Mouse (Mus musculus): ENCODE data around the gene 4930519G04Rik.
"Not testable (repeated sequence)": the region's sequence is repeated elsewhere in the genome, so short reads cannot be mapped to it uniquely, and the experiment has no call there.

The 4930519G04Rik gene

DNA sequence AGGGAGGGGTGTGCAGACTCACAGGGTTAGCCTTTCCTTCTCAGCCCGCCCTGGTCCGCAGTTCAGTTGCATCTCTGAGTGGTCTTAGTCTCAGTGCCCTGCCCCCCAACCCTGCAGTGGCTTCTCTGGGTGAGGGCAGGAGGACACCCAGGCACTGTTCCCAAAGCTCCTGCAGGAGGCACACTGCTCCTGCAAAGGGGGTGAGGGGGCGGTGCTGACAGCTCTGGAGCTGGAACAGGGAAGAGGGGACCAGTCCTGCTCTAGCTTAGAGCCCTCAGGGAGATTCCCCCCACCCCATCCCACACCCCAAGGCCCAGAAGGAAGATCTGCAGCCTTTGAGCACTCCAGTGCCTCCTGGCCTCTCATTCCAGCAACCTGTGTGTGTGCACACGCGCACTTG, 10.8 kb upstream of the 4930519G04Rik start:
- DNase-seq, result no peak

DNA sequence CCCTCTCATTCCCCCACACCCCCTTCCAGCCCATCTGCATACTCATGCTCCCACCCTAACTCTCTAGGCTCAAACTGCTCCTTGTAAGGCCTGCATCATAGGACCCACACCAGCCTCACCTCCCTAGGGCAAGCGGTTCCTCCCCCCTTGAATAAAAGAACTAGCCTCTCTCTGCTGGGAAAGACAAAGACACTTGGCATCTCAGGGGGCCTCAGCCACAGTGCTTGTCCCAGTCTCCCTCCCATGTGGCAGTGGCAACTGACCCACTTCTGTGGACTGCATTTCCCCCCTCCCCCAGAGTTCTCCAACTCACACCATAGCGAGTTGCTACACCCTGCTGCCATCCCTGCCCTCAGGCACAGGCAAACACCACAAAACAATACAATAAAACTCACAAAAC, 9.1 kb upstream of the 4930519G04Rik start:
- DNase-seq, result not testable (repeated sequence)

DNA sequence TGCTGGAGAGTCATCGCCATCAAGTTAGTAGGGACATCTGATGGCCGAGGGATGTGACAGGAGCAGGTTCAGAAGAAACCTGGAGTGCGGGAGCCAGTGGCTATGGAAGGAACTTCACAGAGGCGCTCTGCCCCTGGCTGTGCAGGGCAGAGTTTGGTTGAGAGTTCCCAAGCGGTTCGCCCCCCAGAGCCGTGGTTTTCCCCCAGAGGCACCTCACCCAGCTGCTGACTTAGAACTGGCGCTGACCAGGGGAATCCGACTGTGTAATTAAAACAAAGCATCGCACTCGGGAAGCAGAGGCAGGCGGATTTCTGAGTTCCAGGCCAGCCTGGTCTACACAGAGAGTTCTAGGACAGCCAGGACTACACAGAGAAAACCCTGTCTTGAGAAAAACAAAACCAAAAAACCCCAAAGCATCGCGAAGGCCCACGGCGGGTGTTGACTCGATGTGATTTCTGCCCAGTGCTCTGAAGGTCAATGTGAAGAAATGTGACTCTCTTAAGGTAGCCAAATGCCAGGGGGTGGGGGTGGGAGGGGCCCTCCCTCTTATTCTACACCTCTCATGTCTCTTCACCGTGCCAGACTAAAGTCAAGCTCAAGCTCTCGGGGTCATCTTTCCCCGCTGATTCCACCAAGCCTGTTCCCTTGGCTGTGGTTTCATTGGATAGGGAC, 1.8 kb upstream of the 4930519G04Rik start:
- no peak for DNase-seq

DNA sequence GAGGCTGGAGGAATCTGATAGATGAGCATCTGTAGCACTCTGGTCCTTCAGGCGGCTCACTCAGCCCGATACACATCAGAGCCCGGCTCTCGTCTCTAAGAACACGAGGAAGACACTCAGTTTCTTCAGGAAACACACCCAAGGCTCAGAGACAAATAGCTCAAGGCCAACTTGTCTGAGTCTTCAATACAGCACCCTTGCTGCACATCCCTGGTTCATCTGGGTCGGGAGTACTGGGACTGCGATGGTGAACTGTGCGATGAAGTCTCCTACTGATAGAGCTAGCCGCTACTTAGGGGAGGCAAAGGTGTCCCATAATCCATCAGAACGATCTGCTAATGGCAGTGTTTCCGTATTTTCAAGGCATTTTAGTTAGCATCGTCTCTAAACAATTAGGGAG, 5.1 kb downstream of the 4930519G04Rik start, which contains the start of gene Gm9936:
Gm9936 (minus strand) TSS at position 101 of the 400 bp plus-strand sequence.
- no peak for DNase-seq

DNA sequence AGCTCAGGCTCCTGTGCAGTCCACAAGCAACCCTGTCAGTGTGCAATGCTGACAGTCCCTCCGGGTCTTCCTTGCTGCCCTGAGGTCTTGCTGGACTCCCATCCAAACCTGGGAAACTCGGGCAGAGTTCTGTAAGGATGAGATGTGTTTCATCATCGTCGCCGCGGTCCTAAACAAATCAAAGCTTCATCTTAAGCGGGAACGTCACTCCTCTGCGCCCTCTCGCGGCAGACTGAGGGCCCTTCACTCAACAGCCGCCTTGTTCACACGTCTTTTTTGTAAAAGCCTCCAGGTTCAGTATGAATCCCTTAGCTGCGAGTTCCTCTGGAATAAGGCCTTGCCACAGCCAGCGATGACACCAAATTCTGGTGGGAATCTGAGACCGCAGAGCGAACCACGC, 5.8 kb downstream of the 4930519G04Rik start:
- DNase-seq, result peak; percentile 31

DNA sequence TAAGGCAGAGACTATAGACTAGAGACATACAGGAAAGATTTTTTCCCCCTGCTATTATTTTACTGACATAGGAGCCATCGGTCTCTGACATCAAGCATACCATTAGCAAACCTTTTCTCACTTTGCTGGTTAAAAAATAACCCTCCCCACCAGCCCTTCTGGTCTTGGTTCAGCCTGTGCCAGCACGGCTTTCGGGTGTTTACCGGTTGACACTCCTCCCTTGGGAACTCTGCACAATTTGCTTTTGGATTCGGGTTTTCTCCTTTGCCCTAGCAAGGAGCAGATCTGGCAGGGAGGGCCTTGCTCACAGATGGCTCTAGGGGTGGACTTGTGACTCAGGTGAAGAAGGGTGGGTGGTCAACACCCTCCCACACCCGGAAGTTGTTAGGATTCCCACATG, 8.3 kb downstream of the 4930519G04Rik start:
- DNase-seq, result no peak

DNA sequence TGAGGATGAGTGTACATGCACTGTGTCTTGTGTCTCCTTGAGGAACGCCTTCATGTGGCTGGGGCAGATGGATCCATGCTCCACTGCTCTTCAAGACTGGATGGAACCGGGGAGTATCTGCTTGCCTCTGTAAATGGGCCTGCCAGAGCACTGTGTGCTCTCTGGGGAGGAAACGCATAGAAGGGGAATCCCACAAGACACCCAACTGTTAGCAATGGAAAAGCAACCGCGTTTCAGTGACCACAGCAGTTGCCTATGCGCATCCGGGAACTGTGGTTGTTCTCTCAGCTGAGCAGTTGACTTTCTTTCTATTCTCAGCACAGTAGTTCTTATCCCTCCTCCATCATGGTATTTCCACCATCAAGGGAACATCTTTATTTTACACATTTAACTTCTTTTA, 11.3 kb downstream of the 4930519G04Rik start:
- no peak for DNase-seq

DNA sequence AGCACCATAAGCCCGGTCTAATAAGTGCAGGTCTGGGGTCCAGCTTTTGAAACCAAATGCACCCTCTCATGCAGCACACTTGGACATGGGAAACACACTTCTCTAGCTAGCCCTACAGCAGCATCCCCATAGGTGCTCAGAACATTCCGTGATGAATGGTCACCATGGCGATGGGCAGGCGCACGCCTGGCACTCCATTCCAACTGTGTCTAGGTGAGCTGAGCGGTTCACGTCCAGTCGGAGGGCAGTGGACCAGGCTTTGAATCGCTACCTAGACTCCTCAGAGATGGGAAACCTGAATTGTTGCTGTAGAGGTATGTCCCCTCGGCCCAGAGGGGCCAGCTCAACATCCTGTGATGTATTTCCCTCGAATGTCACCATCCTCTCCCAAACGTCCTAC, 11.8 kb downstream of the 4930519G04Rik start:
- no peak for DNase-seq

DNA sequence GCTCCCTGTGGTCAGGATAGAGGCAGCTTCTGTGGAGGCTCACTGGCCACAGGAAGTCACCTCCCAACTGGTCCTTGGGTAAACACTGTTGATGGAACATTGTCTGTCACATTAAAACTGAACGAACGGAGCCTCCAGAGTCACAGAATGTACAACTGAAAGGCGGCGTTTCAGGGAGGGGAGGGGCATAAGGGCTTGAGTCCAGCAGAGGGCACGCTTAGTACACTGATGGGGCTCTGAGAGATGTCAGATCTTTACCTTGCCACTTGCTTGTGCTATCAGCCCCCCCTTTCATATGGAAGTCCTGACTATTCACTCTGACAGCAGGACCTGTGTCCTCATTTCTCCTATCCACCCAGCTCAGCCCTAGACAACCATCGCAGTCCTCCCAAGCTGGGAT, 22.4 kb downstream of the 4930519G04Rik start:
- DNase-seq, result no peak

DNA sequence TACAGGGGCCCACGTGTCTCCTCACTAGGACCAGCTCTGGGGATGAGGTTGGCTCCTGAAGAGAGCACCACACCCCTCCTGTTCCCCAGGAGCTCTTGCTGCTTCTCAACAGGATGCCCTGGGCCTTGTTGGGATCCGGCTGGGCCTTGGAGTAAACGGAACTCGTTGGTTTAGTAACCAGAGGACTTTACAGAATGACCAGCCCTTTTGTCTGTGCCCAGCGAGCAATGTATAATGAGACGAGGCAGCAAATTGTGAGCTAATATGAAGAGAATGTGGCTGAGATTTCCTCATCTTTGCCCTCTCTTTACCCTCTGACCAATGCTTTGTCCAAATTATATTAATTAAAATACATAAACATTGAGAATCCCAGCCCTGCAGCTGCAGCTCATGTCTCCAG, 22.9 kb downstream of the 4930519G04Rik start:
- no peak for DNase-seq

DNA sequence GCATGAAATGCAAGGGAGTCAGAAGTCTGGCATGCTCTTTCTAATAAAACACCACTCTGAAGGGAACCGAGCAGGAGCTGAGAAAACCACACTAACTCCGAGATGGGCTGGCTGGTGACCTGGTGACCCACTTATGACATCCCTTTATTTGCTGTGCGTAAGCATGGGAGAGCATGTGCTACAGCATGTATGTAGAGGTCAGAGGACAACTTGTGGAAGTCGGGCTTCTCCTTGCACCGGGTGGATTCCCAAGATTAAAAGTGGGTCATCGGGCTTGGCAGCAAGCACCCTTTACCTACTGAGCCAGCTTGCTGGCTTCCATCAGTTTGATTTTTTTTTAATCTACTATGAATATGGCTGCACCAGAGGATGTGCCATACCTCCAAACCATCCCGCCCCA, 24.0 kb downstream of the 4930519G04Rik start:
- no peak for DNase-seq

DNA sequence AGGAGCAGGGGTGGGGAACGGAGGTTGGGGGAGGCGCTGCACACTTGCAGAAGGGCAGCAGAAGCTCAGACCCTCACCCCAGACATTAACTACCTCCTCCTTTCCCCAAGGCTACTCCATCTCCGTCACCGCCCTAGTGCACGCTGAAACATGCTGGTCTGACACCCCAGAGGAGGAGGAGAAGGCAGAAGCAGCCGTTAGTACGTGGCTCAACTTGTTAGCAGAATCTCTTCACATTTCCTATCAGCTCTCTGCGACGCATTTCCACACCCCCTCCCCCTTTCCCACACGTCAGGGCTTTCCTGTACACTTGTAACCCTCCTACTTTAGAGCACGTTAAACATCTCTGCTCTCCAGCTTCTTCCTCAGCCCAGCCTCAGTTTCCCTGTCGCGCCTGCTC, 25.9 kb downstream of the 4930519G04Rik start:
- no peak for DNase-seq

DNA sequence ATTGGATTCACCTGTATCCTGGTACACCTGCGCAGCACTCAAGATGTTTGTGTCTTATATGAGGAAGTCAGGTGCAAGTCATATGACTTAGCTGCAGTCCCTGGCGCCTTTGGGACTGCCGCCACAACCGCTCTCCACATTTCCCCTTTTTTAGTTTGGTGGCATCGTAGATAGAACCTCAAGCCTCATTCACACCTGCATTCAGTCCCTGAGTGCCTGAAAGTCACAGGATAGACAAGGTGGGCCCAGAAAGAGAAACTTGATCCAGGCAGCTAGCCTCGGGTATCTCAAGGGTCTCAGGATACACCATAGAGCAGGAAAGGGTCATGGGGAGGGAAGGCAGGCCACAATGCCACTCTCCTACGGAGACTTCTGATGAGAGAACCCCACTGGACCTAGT, 28.9 kb downstream of the 4930519G04Rik start:
- not testable (repeated sequence) for DNase-seq

DNA sequence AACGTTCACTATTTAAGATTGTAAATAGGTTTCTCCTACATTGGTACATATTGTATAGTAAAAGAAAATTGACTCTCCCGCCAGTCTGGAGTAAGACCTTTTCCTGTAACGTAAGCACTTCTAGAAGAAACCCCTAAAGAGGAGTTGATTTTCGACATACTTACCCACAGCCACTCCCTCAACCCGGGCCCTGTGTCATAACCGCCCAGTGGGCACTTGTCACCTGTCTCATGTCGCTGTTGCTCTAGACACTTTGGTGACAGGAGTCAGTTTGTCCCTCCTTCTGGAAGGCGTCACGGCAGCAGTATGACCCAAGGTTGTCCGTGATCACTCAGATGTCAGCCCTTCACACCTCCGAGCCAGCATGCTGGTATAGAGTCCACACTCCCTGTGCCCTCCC, 29.6 kb downstream of the 4930519G04Rik start:
- no peak for DNase-seq

DNA sequence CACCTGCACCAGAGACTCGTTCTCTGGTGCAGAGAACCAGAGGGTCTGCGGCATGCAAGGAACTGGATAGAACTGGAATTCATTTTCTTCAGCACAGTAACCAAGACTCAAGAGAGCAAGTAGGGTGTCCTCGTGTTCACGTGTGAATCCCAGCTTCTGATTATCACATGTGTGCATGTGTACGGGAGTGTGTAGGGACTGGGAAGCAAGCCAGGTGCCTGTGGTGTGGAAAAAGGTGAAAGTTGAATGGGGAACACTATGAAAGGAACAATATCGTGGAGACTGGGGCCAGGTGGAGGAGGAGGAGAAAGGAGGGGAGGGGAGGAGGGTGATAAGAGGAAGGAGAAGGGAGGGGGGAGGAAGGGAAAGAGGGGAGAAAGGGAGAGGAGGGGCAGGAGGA, 33.3 kb downstream of the 4930519G04Rik start:
- no peak for DNase-seq

DNA sequence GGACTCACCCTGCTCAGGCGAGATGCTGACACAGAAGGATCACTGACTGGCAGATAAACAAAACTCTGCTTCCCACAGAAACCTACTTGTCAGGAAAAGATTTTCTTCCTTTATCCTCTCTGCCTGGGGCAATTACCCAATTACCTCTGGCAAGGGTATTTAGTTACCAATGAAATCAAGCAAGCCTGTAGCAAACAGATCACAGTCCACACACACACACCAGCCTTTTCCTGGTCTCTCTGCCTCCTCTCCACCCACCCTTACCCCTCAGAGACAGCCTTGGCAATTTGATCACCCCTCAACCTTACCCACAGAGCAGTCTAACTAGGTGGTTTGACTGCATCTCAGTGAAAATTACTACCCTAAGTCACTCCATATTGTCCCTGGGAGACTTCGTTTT, 35.5 kb downstream of the 4930519G04Rik start:
- DNase-seq, result no peak

DNA sequence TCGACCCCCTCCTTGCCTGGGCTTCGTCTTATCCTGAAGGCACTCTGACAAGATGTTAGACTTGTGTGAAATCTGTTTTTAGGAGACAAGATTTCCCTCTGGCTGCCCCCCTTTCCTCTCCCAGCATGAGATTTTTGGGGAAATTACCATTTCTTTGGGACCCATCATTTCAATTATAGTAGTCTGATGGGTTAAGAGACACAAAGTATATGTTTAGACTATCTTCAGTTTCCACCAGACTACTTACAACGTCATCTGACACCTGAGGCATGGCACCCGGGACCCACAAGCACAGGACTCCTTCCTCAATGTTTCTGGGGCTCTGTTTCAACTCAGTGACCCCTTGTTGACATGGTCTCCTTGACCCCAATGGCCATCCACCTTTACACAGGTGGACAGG, 42.1 kb downstream of the 4930519G04Rik start:
- DNase-seq, result no peak

DNA sequence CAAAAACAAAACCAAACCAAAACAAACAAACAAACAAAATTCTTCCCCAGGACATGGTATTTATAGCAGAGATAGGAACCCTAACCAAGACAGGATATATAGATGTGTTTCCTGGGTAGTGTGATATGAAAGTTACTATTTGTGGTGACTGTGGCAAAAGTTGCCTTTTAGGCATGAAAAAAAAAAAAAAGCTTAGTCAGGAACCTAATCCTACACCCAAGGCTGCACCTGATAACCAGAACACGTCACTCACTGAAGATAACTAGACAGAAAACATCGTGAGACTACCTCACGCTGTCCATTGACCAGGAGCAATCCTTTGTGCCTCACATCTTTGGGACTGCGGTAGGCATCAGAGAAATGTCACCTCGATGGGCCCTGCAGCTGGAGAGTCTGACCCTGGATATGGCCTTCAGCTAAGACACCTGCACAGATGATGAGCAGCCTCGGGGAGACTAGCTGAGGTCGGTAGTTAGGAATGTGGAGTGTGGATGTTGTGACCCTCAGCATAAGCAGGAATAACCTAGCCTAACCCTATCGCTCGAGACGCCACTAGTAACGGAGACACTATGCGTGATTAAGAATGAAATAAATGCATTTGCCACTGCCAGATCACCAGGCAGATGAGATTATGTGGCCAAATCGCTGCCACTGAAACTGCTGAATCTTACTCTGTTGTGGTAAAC, 43.4 kb downstream of the 4930519G04Rik start, which contains the start of gene Oasl2:
Oasl2 (plus strand) TSS at position 249 of the 686 bp plus-strand sequence.
- no peak for DNase-seq

DNA sequence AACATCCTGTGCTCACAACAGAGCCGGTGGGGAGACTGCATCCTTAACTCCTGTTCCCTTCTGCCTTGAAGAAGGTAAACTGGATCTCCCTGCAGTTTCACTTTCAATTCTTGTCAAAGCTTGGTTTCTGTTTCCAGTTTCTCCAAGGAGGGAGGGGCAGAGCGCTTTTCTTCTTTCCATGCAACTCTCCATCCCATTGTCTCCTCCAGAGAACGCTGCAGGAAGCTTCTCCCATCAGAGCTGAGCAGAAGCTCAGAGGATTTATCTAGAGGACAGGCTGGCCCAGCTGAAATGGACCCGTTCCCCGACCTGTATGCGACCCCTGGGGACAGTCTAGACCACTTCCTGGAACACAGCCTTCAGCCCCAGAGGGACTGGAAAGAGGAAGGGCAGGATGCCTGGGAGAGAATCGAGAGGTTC, 43.9 kb downstream of the 4930519G04Rik start:
- no peak for DNase-seq

DNA sequence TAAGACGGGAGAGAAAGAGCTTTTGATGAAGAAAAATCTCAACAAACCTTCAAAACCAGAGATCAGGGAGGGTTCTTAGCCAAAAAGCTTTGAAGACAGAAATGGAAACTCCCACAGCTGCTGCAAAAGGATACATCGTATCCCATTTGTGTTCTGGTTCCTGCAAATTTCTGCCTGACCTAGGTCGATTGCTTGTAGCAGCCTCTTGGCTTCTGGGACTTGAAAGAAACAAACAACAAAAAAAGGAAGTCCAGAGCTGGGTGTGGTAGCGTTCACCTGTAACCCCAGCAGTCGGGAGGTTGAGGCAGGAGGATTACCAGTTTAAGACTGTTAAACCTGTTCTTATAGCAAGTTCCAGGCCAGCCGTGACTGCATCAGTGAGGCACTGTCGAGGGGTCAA, 45.4 kb downstream of the 4930519G04Rik start:
- no peak for DNase-seq

DNA sequence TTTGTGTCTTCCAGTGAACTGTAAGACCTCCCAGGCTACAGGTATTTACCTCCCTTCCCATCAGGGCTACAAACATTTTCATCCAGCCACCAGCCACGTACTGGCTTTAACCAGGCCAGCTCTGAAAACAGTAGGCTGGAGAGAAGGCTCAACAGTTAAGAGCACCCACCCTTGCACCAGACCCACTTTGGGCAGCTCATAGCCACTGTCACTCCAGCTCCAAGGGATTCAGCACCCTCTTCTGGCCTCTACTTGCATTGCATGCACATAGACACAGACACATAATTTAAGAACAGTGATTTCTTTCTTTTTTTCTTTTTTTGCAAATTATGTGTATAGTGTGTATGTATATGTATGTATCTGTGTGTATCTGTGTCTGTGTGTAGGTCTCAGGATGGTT, 48.9 kb downstream of the 4930519G04Rik start:
- DNase-seq, result no peak

DNA sequence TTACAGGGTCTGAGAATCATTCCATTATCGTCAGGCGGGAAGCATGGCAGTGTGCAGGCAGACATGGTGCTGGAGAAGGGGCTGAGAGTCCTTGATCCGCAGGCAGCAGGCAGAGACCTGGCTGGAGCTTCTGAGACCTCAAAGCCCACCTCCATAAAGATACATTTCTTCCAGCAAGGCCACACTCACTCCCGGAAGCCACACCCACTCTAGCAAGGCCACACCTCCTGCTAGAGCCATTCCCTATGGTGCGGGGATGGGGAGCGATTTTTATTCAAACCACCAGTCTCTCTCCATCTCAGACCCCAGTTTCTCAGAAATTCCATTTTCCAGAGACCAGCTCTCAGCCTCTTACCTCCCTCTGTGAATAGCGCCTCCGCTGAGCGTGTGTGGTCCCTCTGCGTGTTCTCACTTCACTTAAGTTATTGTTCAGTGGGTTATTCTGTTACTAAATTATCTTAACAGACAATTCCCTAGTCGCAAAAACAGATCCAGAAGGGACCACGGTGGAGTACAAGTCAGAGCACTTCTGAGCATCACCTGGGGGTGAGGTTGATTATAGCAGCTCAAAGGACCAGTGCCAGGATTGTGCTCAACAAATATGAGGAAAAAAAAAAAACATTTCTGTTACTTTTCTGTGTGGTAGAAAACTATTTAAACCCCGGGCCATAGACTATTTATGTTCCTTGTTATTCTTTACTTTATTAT, 55.3 kb downstream of the 4930519G04Rik start:
- DNase-seq, result no peak

DNA sequence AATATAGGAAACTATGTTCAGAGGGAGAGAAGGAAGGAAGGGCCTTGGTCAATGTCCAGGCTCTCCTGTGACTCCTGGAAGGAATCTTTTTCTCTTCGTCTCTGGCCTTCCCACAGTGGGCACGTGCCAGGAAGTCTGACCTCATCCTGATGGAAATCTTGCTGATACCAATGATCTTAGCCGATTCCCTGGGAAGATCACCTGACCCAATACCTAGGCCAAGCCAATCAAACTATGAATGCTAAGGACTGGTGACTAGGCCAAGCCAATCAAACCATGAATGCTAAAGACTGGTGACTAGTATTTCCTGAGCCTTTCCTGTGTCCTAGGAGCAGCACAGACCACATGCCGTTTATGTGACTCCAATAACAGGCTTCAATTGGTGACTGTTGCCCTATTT, 60.2 kb downstream of the 4930519G04Rik start:
- DNase-seq, result no peak

DNA sequence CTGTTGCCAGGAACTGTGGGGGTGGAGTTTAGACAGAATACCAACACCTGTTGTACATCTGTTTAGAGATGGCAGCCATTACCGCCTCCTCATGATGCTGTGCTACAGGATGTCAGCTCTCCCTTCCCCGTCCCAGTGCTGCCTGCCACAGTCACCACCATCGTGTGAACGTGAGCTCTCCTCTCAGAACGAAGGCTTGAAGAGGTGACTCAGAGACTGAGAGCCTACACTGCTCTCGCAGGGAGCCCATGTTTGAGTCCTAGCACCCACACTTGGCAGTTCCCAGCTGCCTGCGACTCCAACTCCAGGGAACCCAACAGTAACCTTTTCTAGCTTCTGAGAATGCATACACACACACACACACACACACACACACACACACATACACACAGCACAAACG, 61.4 kb downstream of the 4930519G04Rik start:
- peak; percentile 27 for DNase-seq

Data from layer of hippocampus, adult 9-11 months (tissue).